Mouse (Mus musculus): Measurements from ENCODE around the gene Rasip1. TPM values are rescaled to one million over a fixed set of nuclear protein-coding genes. Genes with fewer than 3 reads are reported as not detected.
"Not testable (repeated sequence)": the region's sequence is repeated elsewhere in the genome, so short reads cannot be mapped to it uniquely, and the experiment has no call there.

Gene Rasip1
- total RNA-seq, 2 experiments from 2014 or later: 51.9 to 52.4 TPM

GRCm38 (mm10) chr7:45642503-45643255 lies 15.4 kb downstream of the Rasip1 start:
- DNase-seq: no peak
- intact Hi-C loops (cut with DNase I): no loop called here

DNA sequence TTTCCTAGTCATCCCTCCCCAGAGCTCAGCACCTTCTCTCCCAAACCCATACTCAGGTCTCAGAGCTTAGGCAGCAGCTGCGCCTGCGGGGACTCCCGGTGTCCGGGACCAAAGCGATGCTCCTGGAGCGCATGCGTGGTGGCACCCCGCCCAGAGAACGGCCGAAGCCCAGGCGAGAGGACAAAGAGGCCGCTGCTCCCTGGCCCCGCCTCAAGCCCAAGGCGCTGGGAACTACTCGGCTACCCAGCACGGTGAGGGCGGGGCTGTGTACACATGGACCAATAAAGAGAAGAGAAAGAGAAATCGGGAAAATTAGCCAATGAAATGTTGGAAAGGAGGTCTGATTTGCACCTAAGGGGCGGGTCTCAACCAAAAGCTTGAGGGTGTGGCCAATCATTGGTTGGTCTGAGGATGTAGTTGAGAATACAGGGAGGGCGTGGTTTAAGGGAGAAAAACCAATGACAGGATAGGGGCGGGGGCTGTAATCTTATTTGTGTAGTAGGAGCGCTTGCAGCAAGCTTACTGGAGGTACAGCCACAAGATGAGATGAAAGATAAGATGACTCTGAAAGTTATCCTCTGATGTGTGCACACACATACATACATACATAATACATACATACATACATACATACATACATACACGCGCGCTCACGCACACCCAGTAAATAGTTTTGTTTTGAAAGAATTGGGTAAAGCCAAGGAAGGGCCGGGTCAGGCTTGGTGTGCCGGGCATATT lies 16.3 kb downstream of the Rasip1 start:
- intact Hi-C loops (cut with DNase I): no loop called here
- DNase-seq: peak; percentile 93

GRCm38 (mm10) chr7:45644183-45644582 lies 16.9 kb downstream of the Rasip1 start:
- intact Hi-C loops (cut with DNase I): no loop called here
- peak; percentile 58 to 63 for DNase-seq

DNA sequence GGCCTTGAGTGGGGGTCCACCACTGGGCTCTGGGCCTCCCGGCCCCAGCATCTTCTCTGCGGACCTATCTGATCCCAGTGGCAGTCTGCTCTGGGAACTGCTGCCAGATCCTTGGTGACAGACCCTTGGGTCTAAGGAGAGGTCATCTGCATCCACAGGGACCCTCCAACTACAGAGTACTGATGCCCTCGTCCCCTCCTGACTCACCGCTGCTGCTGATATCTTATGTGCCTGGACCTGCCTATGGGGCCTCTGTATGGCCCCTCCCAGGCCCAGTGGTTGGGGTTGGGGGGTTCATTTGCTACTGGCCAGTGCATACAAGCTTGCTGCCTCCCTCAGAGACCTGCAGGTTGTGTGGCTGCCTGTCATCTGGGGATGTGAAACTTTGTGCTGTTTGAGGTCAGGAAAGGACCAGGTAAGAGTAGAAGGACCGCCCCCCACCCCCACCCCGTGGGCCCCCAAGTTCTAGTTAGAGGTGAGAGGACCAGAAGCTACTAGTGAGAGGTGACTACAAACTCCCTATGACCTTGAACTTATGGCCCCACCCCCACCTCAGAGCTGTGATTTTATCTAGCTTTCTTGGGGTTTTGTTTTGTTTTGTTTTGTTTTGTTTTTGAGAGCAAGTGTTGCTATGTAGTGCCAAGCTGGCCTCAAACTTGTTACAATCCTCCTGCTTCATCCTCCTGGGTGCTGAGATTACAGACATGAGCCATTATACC lies 17.7 kb downstream of the Rasip1 start:
- intact Hi-C loops (cut with DNase I): no loop called here

GRCm38 (mm10) chr7:45645591-45645971 lies 18.3 kb downstream of the Rasip1 start:
- intact Hi-C loops (cut with DNase I): no loop called here
- DNase-seq: no peak

More for the DNA sequence above, 17.7 kb downstream of the Rasip1 start:
- no peak for DNase-seq

DNA sequence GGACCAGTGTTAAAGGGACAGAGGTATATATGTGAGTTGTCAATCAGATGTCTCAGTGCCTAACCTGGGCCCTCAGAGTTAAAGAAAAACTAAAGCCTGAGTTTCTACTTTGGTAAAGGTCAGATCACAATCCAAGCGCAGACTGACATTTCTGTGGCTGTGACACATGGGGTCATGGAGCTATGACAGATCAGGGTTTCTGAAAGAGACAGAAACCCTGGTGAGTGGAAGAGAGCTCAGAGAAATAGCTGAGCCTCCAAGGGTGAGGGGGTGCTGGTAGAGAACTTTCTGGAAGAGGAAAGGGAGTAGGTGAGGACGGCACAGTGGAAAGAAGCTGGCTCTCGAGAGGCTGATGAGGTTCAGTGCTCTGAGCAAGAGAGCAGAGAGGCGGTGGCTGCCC lies 19.4 kb downstream of the Rasip1 start:
- intact Hi-C loops (cut with DNase I): no loop called here
- DNase-seq: no peak

GRCm38 (mm10) chr7:45649351-45649750 lies 22.1 kb downstream of the Rasip1 start:
- intact Hi-C loops (cut with DNase I): no loop called here
- DNase-seq: peak; percentile 76 to 77

DNA sequence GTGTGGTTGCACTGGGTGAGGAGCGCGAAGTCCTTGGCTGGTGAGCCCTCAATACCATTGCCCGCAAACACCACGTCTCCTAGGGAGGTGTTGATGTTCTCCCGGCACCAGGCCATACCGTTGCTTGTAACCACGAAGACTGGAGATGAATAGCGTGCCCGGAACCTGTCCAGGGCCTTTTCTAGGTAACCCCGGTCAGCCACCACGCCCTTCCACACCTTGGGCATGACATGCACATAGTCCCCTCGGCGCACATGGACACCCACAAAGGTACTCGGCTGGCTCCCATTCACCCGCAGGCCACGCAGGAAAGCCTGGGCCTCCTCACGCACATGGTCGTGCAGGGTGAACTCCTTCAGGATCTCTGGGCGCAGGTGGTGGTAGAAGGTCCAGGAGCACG lies 23.2 kb downstream of the Rasip1 start:
- DNase-seq; intact Hi-C loops (cut with DNase I): not testable (repeated sequence)

GRCm38 (mm10) chr7:45654424-45655047 lies 27.2 kb downstream of the Rasip1 start:
- DNase-seq: no peak
- intact Hi-C loops (cut with DNase I): no loop called here

- intact Hi-C loops (cut with DNase I): no loop called here
- DNase-seq: no peak
Observed at GRCm38 (mm10) chr7:45660746-45661478, 33.6 kb downstream of the Rasip1 start.

- intact Hi-C loops (cut with DNase I); DNase-seq: not testable (repeated sequence)
Observed at GRCm38 (mm10) chr7:45661702-45662101, 34.4 kb downstream of the Rasip1 start.

DNA sequence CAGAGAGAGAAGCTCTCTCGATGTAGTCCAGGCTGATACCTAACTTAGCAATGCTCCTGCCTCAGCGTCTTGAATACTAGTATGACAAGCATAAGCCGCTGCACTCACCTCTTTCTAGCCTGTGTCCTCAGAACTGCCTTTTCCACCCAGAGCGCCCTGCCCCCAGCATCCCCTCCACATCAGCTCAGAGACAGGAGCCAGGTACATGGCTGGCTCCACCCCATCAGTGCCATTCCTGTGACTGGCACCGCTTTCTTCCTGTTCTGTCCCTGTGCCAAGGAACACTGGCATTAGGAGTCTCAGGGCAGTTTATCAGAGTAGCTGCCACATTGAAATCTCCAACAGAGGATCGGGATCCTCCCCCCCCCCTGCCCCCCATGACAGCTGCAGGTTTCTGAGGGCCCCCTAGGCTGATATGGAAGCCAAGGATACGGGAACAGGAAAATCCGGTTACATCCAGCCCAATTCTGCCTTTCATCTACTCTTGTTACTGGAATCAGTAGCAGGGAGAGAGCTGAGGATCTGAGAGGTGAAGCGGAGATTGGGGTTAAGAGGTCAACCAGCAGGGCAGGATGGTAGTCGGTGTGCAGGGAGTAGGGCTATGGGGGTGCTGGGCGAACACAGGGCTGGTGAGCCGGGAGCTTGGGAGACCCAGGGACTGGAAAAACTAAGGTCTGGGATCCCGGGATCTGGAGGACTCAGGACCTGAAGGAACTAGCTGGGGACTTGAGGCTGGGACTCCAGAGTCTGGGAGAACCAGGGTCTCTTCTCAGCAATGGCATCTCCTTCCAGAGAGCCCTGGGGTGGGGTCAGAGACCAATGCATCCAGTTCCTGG lies 38.2 kb downstream of the Rasip1 start:
- DNase-seq: no peak
- intact Hi-C loops (cut with DNase I): no loop called here

- DNase-seq: no peak
- intact Hi-C loops (cut with DNase I): no loop called here
Observed at GRCm38 (mm10) chr7:45666161-45666560, 38.9 kb downstream of the Rasip1 start, which contains the start of gene Fut2. Gene Fut2, minus strand, starts transcription at chr7:45666394.

DNA sequence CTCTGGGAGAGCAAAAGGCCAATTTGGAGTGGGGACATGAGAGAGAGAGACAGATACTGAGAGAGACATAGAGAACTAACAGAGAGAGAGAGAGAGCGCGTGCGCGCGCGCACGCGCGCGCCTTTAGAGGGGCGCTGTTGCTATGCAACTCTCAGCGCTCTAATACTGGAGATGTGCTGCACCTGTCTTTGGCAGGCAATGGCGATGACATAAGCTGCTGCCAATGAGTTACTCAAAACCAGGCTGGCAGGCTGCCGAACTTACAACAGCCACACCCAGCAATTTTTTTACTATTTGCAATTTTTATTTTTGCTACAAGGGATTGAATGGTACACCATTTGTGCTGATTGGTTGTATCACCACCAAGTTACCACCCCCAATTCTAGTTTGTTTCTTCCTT lies 40.5 kb downstream of the Rasip1 start:
- no peak for DNase-seq
- intact Hi-C loops (cut with DNase I): no loop called here

- intact Hi-C loops (cut with DNase I): no loop called here
- DNase-seq: no peak
Observed at GRCm38 (mm10) chr7:45668921-45669320, 41.6 kb downstream of the Rasip1 start.

DNA sequence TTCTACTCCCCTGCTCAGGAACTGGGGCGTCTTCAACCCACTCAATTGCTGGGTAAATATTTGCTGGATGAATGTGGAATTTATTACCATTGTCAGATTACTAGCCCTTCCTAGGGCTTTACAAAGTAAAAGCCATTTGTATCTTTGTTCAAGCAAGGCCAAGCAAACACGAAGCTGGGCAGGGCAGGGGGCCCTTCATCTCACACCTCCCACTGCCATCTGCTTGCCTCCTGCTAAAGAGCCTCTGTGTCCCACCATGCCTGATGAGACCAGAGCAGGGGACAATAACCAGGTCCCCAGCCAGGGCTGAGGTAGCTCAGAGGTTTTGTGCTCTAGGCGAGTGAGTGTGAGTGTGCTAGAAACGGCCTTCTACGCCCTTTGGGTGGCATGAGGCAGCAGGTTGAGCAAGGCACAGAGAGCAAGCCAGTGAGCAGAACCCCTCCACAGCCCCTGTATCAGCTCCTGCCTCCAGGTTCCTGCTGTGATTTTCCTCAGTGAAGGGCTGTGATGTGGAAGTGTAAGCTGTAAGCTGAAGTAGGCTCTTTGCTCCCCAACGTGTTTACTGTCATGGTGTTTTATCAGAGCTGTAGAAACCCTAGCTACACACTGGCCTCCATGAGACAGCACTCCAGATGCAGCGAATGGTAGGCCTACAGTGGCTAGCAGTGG lies 50.5 kb downstream of the Rasip1 start:
- intact Hi-C loops (cut with DNase I): no loop called here
- DNase-seq: no peak

GRCm38 (mm10) chr7:45678513-45678912 lies 51.2 kb downstream of the Rasip1 start:
- intact Hi-C loops (cut with DNase I): no loop called here
- no peak for DNase-seq

DNA sequence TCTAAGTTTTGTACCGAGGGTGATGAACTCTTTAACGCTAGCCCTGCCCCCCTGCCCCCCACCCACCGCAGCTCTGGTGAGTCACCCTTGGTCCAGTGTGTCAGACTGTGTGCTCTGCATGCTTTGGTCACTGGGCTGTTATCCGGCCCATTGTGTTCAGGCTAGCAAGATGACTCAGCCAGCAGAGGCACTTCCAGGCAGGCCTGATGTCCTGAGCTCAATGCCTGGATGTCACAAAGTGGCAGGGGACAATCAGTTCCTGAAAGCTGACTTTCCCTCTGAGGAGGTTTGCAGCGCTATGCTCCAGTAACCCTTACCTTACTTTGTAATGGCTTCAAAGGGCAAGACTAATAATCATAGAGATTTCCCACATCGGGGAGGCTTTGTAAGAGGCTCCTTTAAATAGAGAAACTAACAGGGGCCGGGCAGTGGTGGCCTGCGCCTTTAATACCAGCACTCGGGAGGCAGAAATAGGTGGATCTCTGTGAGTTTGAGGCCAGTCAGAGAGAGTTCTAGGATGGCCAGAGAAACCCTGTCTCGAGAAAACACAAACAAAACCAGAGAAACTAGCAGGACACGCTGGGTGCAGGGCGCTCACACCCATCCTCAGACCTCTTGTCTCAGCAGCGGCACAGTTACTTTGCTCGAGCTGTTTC lies 52.8 kb downstream of the Rasip1 start:
- peak; percentile 72 to 81 for DNase-seq
- intact Hi-C loops (cut with DNase I): loop anchor here (2.0 kb wide), 1 partner anchor 51 kb away; no protein-coding TSS in a partner anchor
